Mouse (Mus musculus): Measurements from ENCODE around the gene Myo5c. TPM values are rescaled to one million over a fixed set of nuclear protein-coding genes. Genes with fewer than 3 reads are reported as not detected.
"Not testable (repeated sequence)": the region's sequence is repeated elsewhere in the genome, so short reads cannot be mapped to it uniquely, and the experiment has no call there.

Myo5c gene
- total and polyA plus RNA-seq, 2 experiments from 2014 or later = 0.26 to 0.30 TPM

DNA sequence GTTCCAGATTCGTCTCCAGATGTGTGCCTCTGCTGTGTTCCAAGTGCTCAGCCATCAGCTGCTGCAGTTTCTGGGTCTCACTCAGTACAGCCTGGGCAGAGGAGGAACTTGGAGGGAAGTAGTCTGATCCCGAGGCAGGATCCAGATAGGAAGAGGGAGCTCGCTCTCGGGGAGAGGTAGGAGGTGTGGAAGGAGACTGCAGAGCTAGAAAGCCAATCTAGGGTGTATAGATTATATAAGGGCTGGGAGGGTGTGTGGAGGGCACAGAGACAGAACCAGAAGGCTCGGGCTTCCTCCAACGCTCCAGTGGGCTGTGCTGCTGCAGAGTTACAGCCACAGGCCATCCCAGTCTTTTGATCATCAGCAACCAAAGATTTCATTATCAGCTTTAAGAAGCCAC, 11.2 kb downstream of the Myo5c start:
- Histone ChIP-seq H3K4me1 (ENCODE audit: insufficient read depth, low read length) (no peaks in the 10 kb centered on the region), H3K9me3 (ENCODE audit: low read length) (no peaks in the 10 kb centered on the region), H3K4me3 (ENCODE audit: low read length) (no peak overlapping the region), H3K27ac (no peak overlapping the region), H3K4me2 (ENCODE audit: low read depth, low read length) (no peak overlapping the region), H3K9ac (replicated peaks; ENCODE audit: low read length) (no peak overlapping the region), H3K36me3 (ENCODE audit: insufficient read depth, low read length) (no peaks in the 10 kb centered on the region), H3K27me3 (ENCODE audit: insufficient read depth, low read length) (no peaks in the 10 kb centered on the region)
- ATAC-seq (no peak), DNase-seq (ENCODE audit: low spot score) (no peak)
- TF ChIP-seq CTCF (IDR thresholded peaks at IDR 0.05; ENCODE audit: low read depth) = no peak
- WGBS = 85% methylated on average over 6 of the region's 6 CpGs

DNA sequence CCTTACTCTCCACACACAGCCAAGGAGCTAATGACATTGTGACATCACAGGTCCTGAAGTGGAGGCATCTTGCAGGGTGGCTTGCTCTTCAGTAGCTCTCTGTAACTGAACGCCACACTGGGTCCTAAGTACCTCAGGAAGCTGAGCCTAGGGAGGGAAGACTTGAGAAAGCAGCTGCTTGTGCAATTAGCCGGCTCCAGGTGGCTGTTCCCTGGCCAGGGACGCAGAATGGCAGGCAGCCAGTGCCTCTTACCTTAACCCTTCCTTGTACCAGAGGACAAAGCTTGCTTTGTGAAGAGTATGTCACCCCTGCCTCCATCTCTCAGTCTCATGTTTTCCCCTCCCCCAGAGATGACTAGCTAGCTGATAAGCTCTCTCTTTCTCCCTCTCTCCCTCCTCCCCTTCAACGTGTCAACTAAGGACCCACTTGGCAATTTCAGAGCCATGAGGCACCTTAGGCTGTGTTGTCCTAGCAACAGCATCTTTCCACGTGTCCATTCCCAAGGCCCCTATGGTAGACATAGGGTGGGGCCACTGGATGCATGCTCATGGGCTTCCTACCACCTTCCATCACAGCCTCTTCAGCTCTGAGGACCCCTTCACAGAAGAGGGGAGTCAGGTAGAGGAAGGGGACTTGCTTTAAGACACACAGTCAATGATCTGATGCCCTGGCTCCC, 12.0 kb downstream of the Myo5c start:
- Histone ChIP-seq H3K9me3 (ENCODE audit: low read length) (no peaks in the 10 kb centered on the region), H3K4me1 (ENCODE audit: insufficient read depth, low read length) (no peaks in the 10 kb centered on the region), H3K4me2 (ENCODE audit: low read depth, low read length) (no peak overlapping the region), H3K27me3 (ENCODE audit: insufficient read depth, low read length) (no peaks in the 10 kb centered on the region), H3K4me3 (ENCODE audit: low read length) (no peak overlapping the region), H3K36me3 (ENCODE audit: insufficient read depth, low read length) (no peaks in the 10 kb centered on the region), H3K9ac (replicated peaks; ENCODE audit: low read length) (no peak overlapping the region), H3K27ac (no peak overlapping the region)
- WGBS = 19% methylated on average over 5 of the region's 5 CpGs
- DNase-seq (ENCODE audit: low spot score) (peak; percentile 46), ATAC-seq (peak; percentile 73)
- no peak for TF ChIP-seq CTCF (IDR thresholded peaks at IDR 0.05; ENCODE audit: low read depth)

DNA sequence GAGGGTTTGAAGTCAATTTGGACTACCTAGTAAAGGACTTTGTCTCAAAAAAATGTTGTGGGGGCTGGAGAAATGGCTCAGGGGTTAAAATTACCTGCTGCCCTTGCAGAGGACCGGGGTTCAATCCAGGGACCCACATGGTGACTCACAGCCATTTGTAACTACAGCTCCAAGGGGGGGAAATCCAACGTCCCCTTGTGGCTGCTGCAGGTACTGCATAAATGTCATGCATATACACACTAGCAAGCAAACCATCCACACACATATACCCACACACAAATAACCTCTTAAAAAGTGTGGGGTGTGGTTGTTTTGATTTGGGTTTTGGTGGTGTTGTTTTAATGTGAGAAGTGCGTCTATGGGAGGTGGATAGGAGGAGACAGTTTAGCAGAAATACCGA, 12.7 kb downstream of the Myo5c start:
- DNase-seq (ENCODE audit: low spot score) (no peak), ATAC-seq (no peak)
- WGBS = 80% methylated on average over 4 of the region's 4 CpGs
- Histone ChIP-seq H3K9ac (replicated peaks; ENCODE audit: low read length) (no peak overlapping the region), H3K4me2 (ENCODE audit: low read depth, low read length) (no peak overlapping the region), H3K9me3 (ENCODE audit: low read length) (no peaks in the 10 kb centered on the region), H3K27ac (no peak overlapping the region), H3K36me3 (ENCODE audit: insufficient read depth, low read length) (no peaks in the 10 kb centered on the region), H3K4me3 (ENCODE audit: low read length) (no peak overlapping the region), H3K27me3 (ENCODE audit: insufficient read depth, low read length) (no peaks in the 10 kb centered on the region), H3K4me1 (ENCODE audit: insufficient read depth, low read length) (no peaks in the 10 kb centered on the region)
- peak; percentile 48 for TF ChIP-seq CTCF (IDR thresholded peaks at IDR 0.05; ENCODE audit: low read depth)

DNA sequence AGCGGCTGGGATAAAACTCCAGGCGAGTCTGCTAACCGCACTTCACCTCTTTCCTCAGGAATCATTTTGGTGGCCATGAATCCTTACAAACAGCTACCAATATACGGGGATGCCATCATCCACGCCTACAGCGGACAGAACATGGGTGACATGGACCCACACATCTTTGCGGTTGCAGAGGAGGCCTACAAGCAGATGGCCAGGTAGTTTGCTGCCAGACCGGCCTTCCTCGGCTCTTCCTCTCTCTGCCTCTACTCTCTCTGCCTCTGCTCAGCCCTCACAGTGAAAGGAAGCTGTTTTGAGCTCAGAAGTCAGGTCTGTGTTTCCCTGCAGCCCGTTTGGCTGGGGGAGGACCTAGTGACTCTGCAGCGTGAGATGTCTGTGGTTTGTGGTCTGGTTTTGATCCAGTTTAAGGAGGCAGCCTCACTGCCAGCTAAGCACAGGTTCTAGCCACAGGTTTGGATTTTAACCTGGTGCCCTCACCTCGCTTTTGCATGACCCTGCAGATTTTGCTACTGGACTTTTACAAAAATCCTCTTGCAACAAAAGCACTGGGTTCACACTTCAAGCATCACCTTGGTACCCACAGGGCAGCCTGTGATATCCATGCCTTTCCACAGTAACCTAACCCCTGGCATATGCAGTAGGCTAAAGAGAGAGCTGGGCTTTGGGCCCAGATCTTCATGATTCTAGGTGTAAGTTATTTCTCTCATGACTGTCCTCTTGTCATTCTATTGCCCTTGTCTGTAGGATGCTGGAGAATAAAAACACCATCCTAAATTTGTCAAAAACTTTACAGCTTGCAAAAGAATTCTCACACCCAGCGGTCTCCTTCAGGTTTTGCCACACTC, 14.5 kb downstream of the Myo5c start:
- WGBS = 87% methylated on average over 13 of the region's 13 CpGs
- H3K27me3 ChIP-seq (ENCODE audit: insufficient read depth, low read length) = no peaks in the 10 kb centered on the region
- TF ChIP-seq CTCF (IDR thresholded peaks at IDR 0.05; ENCODE audit: low read depth) = no peak

DNA sequence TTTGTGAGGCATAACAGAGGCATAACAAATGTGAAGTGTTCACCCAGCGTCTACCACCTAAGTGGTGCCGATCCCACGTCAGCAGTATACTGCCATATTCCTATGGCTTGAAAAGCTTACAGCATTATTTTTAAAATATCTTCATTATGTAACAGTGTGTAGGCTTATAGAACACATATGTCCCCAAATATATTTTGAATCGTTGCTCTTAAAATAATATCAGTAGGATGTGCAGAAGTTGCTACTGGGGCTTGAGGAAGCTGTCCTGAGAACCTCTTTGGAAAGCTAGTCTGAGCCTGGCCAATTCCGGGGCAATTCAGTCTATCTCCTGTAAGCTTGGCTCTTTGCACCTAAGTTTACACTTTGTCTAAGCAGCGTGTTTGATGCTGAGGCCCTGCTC, 16.1 kb downstream of the Myo5c start:
- no peak for TF ChIP-seq CTCF (IDR thresholded peaks at IDR 0.05; ENCODE audit: low read depth)
- no peak overlapping the region for H3K4me2 ChIP-seq (ENCODE audit: low read depth, low read length)
- H3K27ac ChIP-seq = no peak overlapping the region
- H3K4me1 ChIP-seq (ENCODE audit: insufficient read depth, low read length) = no peaks in the 10 kb centered on the region
- no peak overlapping the region for H3K9ac ChIP-seq (replicated peaks; ENCODE audit: low read length)
- ATAC-seq = no peak
- H3K4me3 ChIP-seq (ENCODE audit: low read length) = no peak overlapping the region
- H3K9me3 ChIP-seq (ENCODE audit: low read length) = no peaks in the 10 kb centered on the region
- WGBS = 90% methylated on average over 6 of the region's 6 CpGs
- no peaks in the 10 kb centered on the region for H3K36me3 ChIP-seq (ENCODE audit: insufficient read depth, low read length)
- H3K27me3 ChIP-seq (ENCODE audit: insufficient read depth, low read length) = no peaks in the 10 kb centered on the region
- DNase-seq (ENCODE audit: low spot score) = no peak

More for the DNA sequence above, 14.5 kb downstream of the Myo5c start:
- H3K9me3 ChIP-seq (ENCODE audit: low read length) = no peaks in the 10 kb centered on the region
- no peak overlapping the region for H3K27ac ChIP-seq
- DNase-seq (ENCODE audit: low spot score) = no peak
- ATAC-seq = no peak
- H3K9ac ChIP-seq (replicated peaks; ENCODE audit: low read length) = no peak overlapping the region
- no peaks in the 10 kb centered on the region for H3K4me1 ChIP-seq (ENCODE audit: insufficient read depth, low read length)
- H3K36me3 ChIP-seq (ENCODE audit: insufficient read depth, low read length) = no peaks in the 10 kb centered on the region
- H3K4me2 ChIP-seq (ENCODE audit: low read depth, low read length) = no peak overlapping the region
- no peak overlapping the region for H3K4me3 ChIP-seq (ENCODE audit: low read length)

DNA sequence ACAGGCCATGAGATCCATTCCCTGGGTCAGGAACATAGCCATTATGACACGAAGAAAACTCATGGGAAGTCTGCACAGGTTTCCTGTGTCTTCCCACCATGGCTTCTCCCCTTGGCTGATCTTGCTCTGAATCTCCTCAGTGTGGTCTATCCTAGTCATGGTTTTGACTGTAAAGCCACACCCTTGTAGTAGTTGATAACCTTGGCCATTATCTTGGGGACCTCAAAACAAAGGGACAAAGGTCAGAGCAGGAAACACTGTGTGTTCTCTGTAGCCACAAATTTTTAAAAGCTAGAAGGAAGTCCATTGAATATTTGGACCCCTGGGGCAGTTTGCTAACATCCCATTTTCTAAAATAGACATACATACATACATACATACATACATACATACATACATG, 16.5 kb downstream of the Myo5c start:
- Histone ChIP-seq H3K36me3 (ENCODE audit: insufficient read depth, low read length) (no peaks in the 10 kb centered on the region), H3K27me3 (ENCODE audit: insufficient read depth, low read length) (no peaks in the 10 kb centered on the region), H3K4me3 (ENCODE audit: low read length) (no peak overlapping the region), H3K27ac (no peak overlapping the region), H3K4me2 (ENCODE audit: low read depth, low read length) (no peak overlapping the region), H3K9me3 (ENCODE audit: low read length) (no peaks in the 10 kb centered on the region), H3K9ac (replicated peaks; ENCODE audit: low read length) (no peak overlapping the region), H3K4me1 (ENCODE audit: insufficient read depth, low read length) (no peaks in the 10 kb centered on the region)
- 81% methylated on average over 1 of the region's 1 CpGs for WGBS
- ATAC-seq = no peak
- no peak for TF ChIP-seq CTCF (IDR thresholded peaks at IDR 0.05; ENCODE audit: low read depth)
- no peak for DNase-seq (ENCODE audit: low spot score)

DNA sequence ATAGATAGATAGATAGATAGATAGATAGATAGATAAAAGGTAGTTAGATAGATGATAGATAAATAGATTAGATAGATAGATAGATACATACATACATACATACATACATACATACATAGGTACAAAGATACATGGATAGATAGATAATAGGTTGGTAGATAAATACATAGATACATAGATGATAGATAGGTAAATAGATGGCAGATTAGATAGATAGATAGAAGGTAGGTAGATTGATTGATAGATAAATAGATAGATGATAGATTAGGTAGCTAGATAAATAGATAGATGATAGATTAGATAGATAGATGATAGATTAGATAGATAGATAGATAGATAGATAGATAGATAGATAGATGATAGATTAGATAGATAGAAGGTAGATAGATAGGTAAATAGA, 17.1 kb downstream of the Myo5c start:
- DNase-seq (ENCODE audit: low spot score) = no peak
- no peak overlapping the region for H3K27ac ChIP-seq
- no peak for ATAC-seq
- no peaks in the 10 kb centered on the region for H3K27me3 ChIP-seq (ENCODE audit: insufficient read depth, low read length)
- H3K4me2 ChIP-seq (ENCODE audit: low read depth, low read length) = no peak overlapping the region
- H3K4me1 ChIP-seq (ENCODE audit: insufficient read depth, low read length) = 0 out of 2 replicates have a peak, but pooled peaks cover 3% of the 10 kb centered on the region
- TF ChIP-seq CTCF (IDR thresholded peaks at IDR 0.05; ENCODE audit: low read depth) = no peak
- no peaks in the 10 kb centered on the region for H3K9me3 ChIP-seq (ENCODE audit: low read length)
- no peak overlapping the region for H3K4me3 ChIP-seq (ENCODE audit: low read length)
- H3K36me3 ChIP-seq (ENCODE audit: insufficient read depth, low read length) = no peaks in the 10 kb centered on the region
- no peak overlapping the region for H3K9ac ChIP-seq (replicated peaks; ENCODE audit: low read length)

DNA sequence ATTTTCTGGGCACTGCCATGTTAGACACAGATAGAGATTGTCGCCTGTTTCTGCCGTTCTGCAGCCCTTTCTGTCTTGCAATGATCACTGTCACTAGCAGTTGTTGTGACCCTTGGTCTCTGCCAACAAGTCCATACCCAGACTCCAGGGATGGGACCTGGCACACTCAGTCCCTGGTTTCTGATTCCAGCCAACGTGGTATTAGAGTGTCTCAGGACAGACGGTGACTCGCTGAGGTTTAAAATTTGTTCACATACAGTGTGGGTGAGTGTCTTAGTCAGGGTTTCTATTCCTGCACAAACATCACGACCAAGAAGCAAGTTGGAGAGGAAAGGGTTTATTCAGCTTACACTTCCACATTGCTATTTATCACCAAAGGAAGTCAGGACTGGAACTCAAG, 21.3 kb downstream of the Myo5c start:
- not testable (repeated sequence) for H3K9me3 ChIP-seq (ENCODE audit: low read length); H3K4me3 ChIP-seq (ENCODE audit: low read length); H3K9ac ChIP-seq (replicated peaks; ENCODE audit: low read length); DNase-seq (ENCODE audit: low spot score); H3K36me3 ChIP-seq (ENCODE audit: insufficient read depth, low read length); H3K27me3 ChIP-seq (ENCODE audit: insufficient read depth, low read length); ATAC-seq; H3K4me2 ChIP-seq (ENCODE audit: low read depth, low read length)
- peak overlapping the region; percentile 6; the same call in 1 of the 2 replicates for H3K27ac ChIP-seq
- peaks cover 12% of the 10 kb centered on the region; the same call in 1 of the 2 replicates for H3K4me1 ChIP-seq (ENCODE audit: insufficient read depth, low read length)
- 66% methylated on average over 6 of the region's 6 CpGs for WGBS
